Mouse (Mus musculus): ENCODE measurements at regions not wholly inside any gene's neighbourhood (a gene's known extent, or its start where the extent isn't known, plus 50 kb on each side); places are given as distances from the start of the nearest gene placed in this dataset.
A peak's percentile ranks its signal among the peaks of the same experiment; 100 is the strongest.

GRCm38 (mm10) chr10:99615779-99616178 is 143.7 kb downstream of the Csl start:
- intact Hi-C loops (cut with DNase I): loop anchor here (5.0 kb wide), 2 partner anchors 448 to 503 kb away; no protein-coding TSS in a partner anchor
- DNase-seq: peak; percentile 94

GRCm38 (mm10) chr10:99617623-99618022 is 141.8 kb downstream of the Csl start:
- no peak for DNase-seq
- intact Hi-C loops (cut with DNase I): loop anchor here (5.0 kb wide), 2 partner anchors 450 to 505 kb away; no protein-coding TSS in a partner anchor

GRCm38 (mm10) chr10:99619421-99620151 is 139.9 kb downstream of the Csl start:
- DNase-seq: peak; percentile 78
- intact Hi-C loops (cut with DNase I): loop anchor here (5.0 kb wide), 2 partner anchors 452 to 507 kb away; no protein-coding TSS in a partner anchor

- intact Hi-C loops (cut with DNase I): no loop called here
- no peak for DNase-seq
Observed at GRCm38 (mm10) chr10:99620489-99620888, 139.0 kb downstream of the Csl start.

- intact Hi-C loops (cut with DNase I): no loop called here
- no peak for DNase-seq
Observed at GRCm38 (mm10) chr10:99627355-99627754, 132.1 kb downstream of the Csl start.

- intact Hi-C loops (cut with DNase I): no loop called here
Observed at GRCm38 (mm10) chr10:99632250-99632985, 127.0 kb downstream of the Csl start.

GRCm38 (mm10) chr10:99635796-99636195 is 123.7 kb downstream of the Csl start:
- intact Hi-C loops (cut with DNase I): no loop called here

More at GRCm38 (mm10) chr10:99632250-99632985, 127.0 kb downstream of the Csl start:
- DNase-seq: no peak

GRCm38 (mm10) chr10:99639022-99639421 is 120.4 kb downstream of the Csl start:
- intact Hi-C loops (cut with DNase I): no loop called here
- peak; percentile 90 for DNase-seq

More at GRCm38 (mm10) chr10:99635796-99636195, 123.7 kb downstream of the Csl start:
- no peak for DNase-seq

- peak; percentile 52 for DNase-seq
Observed at GRCm38 (mm10) chr10:99639469-99639868, 120.0 kb downstream of the Csl start.

GRCm38 (mm10) chr10:99641784-99642183 is 117.7 kb downstream of the Csl start:
- peak; percentile 68 for DNase-seq
- intact Hi-C loops (cut with DNase I): loop anchor here (2.0 to 5.0 kb wide), 3 partner anchors 377 to 826 kb away; no protein-coding TSS in a partner anchor

More at GRCm38 (mm10) chr10:99639469-99639868, 120.0 kb downstream of the Csl start:
- intact Hi-C loops (cut with DNase I): no loop called here

- intact Hi-C loops (cut with DNase I): loop anchor here (5.0 kb wide), 2 partner anchors 510 to 825 kb away; no protein-coding TSS in a partner anchor
- DNase-seq: no peak
Observed at GRCm38 (mm10) chr10:99642201-99642827, 117.1 kb downstream of the Csl start.

GRCm38 (mm10) chr10:99644981-99645380 is 114.5 kb downstream of the Csl start:
- DNase-seq: no peak
- intact Hi-C loops (cut with DNase I): loop anchor here (5.0 kb wide), 2 partner anchors 507 to 822 kb away; no protein-coding TSS in a partner anchor

GRCm38 (mm10) chr10:99652011-99652410 is 107.4 kb downstream of the Csl start:
- intact Hi-C loops (cut with DNase I): no loop called here
- no peak for DNase-seq

GRCm38 (mm10) chr10:99654284-99654683 is 105.2 kb downstream of the Csl start:
- intact Hi-C loops (cut with DNase I): no loop called here
- DNase-seq: no peak

- intact Hi-C loops (cut with DNase I): no loop called here
- DNase-seq: no peak
Observed at GRCm38 (mm10) chr10:99676557-99677098, 82.8 kb downstream of the Csl start.

- intact Hi-C loops (cut with DNase I): no loop called here
- DNase-seq: no peak
Observed at GRCm38 (mm10) chr10:99678096-99678495, 81.4 kb downstream of the Csl start.

GRCm38 (mm10) chr10:99679813-99680212 is 79.6 kb downstream of the Csl start:
- intact Hi-C loops (cut with DNase I): no loop called here
- DNase-seq: no peak

- no peak for DNase-seq
- intact Hi-C loops (cut with DNase I): no loop called here
Observed at GRCm38 (mm10) chr10:99681932-99682331, 77.5 kb downstream of the Csl start.

GRCm38 (mm10) chr10:99682350-99682749 is 77.1 kb downstream of the Csl start:
- intact Hi-C loops (cut with DNase I): no loop called here
- no peak for DNase-seq

GRCm38 (mm10) chr10:99683310-99683709 is 76.1 kb downstream of the Csl start:
- no peak for DNase-seq
- intact Hi-C loops (cut with DNase I): no loop called here

GRCm38 (mm10) chr10:99685911-99686310 is 73.5 kb downstream of the Csl start:
- DNase-seq: no peak
- intact Hi-C loops (cut with DNase I): no loop called here
